Mouse (Mus musculus): ENCODE measurements at regions not wholly inside any gene's neighbourhood (a gene's known extent, or its start where the extent isn't known, plus 50 kb on each side); places are given as distances from the start of the nearest gene placed in this dataset.

- no peaks in the 10 kb centered on the region for H3K4me1 ChIP-seq (replicated peaks; ENCODE audit: control insufficient read depth, insufficient read depth, low read length)
- no peak overlapping the region for H3K4me3 ChIP-seq (ENCODE audit: low read depth, low read length)
- no peaks in the 10 kb centered on the region for H3K9me3 ChIP-seq (ENCODE audit: control insufficient read depth, low read length)
- ATAC-seq (ENCODE audit: low FRiP score) (no peak), DNase-seq (ENCODE audit: low spot score) (no peak)
- H3K27ac ChIP-seq (ENCODE audit: low read depth, low read length), result no peak overlapping the region
- H3K9ac ChIP-seq (ENCODE audit: low read depth, low read length), result no peak overlapping the region
- no peaks in the 10 kb centered on the region for H3K36me3 ChIP-seq (ENCODE audit: control insufficient read depth, insufficient read depth, low read length)
- no peak overlapping the region for H3K4me2 ChIP-seq (replicated peaks; ENCODE audit: low read depth, low read length)
- H3K27me3 ChIP-seq (ENCODE audit: control insufficient read depth, insufficient read depth, low read length), result no peaks in the 10 kb centered on the region
Observed at GRCm38 (mm10) chr14:95241946-95242345, 639.1 kb upstream of the 4921530L21Rik start.

- no peak overlapping the region for H3K27ac ChIP-seq (ENCODE audit: low read depth, low read length)
- 76% methylated on average over 2 of the region's 2 CpGs for WGBS
- no peak for DNase-seq (ENCODE audit: low spot score)
- no peaks in the 10 kb centered on the region for H3K36me3 ChIP-seq (ENCODE audit: control insufficient read depth, insufficient read depth, low read length)
- no peak overlapping the region for H3K4me2 ChIP-seq (replicated peaks; ENCODE audit: low read depth, low read length)
- no peaks in the 10 kb centered on the region for H3K27me3 ChIP-seq (ENCODE audit: control insufficient read depth, insufficient read depth, low read length)
- H3K9me3 ChIP-seq (ENCODE audit: control insufficient read depth, low read length), result no peaks in the 10 kb centered on the region
- no peaks in the 10 kb centered on the region for H3K4me1 ChIP-seq (replicated peaks; ENCODE audit: control insufficient read depth, insufficient read depth, low read length)
- ATAC-seq (ENCODE audit: low FRiP score), result no peak
- no peak overlapping the region for H3K9ac ChIP-seq (ENCODE audit: low read depth, low read length)
- no peak overlapping the region for H3K4me3 ChIP-seq (ENCODE audit: low read depth, low read length)
Observed at GRCm38 (mm10) chr14:95248859-95249258, 632.2 kb upstream of the 4921530L21Rik start.

GRCm38 (mm10) chr14:95256110-95256509 is 624.9 kb upstream of the 4921530L21Rik start:
- H3K9me3 ChIP-seq (ENCODE audit: control insufficient read depth, low read length), result no peaks in the 10 kb centered on the region
- WGBS, result 54% methylated on average over 4 of the region's 4 CpGs
- DNase-seq (ENCODE audit: low spot score) (no peak), ATAC-seq (ENCODE audit: low FRiP score) (0 out of 2 replicates have a peak, but pooled peaks have one; percentile 61)
- H3K4me3 ChIP-seq (ENCODE audit: low read depth, low read length), result no peak overlapping the region
- H3K4me1 ChIP-seq (replicated peaks; ENCODE audit: control insufficient read depth, insufficient read depth, low read length), result no peaks in the 10 kb centered on the region
- no peaks in the 10 kb centered on the region for H3K27me3 ChIP-seq (ENCODE audit: control insufficient read depth, insufficient read depth, low read length)
- H3K27ac ChIP-seq (ENCODE audit: low read depth, low read length), result no peak overlapping the region
- no peaks in the 10 kb centered on the region for H3K36me3 ChIP-seq (ENCODE audit: control insufficient read depth, insufficient read depth, low read length)
- H3K9ac ChIP-seq (ENCODE audit: low read depth, low read length), result no peak overlapping the region
- no peak overlapping the region for H3K4me2 ChIP-seq (replicated peaks; ENCODE audit: low read depth, low read length)

GRCm38 (mm10) chr14:95281431-95281830 is 599.6 kb upstream of the 4921530L21Rik start:
- no peaks in the 10 kb centered on the region for H3K9me3 ChIP-seq (ENCODE audit: control insufficient read depth, low read length)
- ATAC-seq (ENCODE audit: low FRiP score) (no peak), DNase-seq (ENCODE audit: low spot score) (no peak)
- no peak overlapping the region for H3K4me3 ChIP-seq (ENCODE audit: low read depth, low read length)
- H3K4me1 ChIP-seq (replicated peaks; ENCODE audit: control insufficient read depth, insufficient read depth, low read length), result no peaks in the 10 kb centered on the region
- no peak overlapping the region for H3K4me2 ChIP-seq (replicated peaks; ENCODE audit: low read depth, low read length)
- H3K27ac ChIP-seq (ENCODE audit: low read depth, low read length), result no peak overlapping the region
- H3K27me3 ChIP-seq (ENCODE audit: control insufficient read depth, insufficient read depth, low read length), result no peaks in the 10 kb centered on the region
- H3K9ac ChIP-seq (ENCODE audit: low read depth, low read length), result no peak overlapping the region
- WGBS, result 84% methylated on average over 1 of the region's 1 CpGs
- no peaks in the 10 kb centered on the region for H3K36me3 ChIP-seq (ENCODE audit: control insufficient read depth, insufficient read depth, low read length)

GRCm38 (mm10) chr14:95282016-95282415 is 599.0 kb upstream of the 4921530L21Rik start:
- Histone ChIP-seq H3K4me1 (replicated peaks; ENCODE audit: control insufficient read depth, insufficient read depth, low read length) (no peaks in the 10 kb centered on the region), H3K27ac (ENCODE audit: low read depth, low read length) (no peak overlapping the region), H3K27me3 (ENCODE audit: control insufficient read depth, insufficient read depth, low read length) (no peaks in the 10 kb centered on the region), H3K4me2 (replicated peaks; ENCODE audit: low read depth, low read length) (no peak overlapping the region), H3K4me3 (ENCODE audit: low read depth, low read length) (no peak overlapping the region), H3K9ac (ENCODE audit: low read depth, low read length) (no peak overlapping the region), H3K36me3 (ENCODE audit: control insufficient read depth, insufficient read depth, low read length) (no peaks in the 10 kb centered on the region), H3K9me3 (ENCODE audit: control insufficient read depth, low read length) (no peaks in the 10 kb centered on the region)
- ATAC-seq (ENCODE audit: low FRiP score), result peak; percentile 38; the same call in 1 of the 2 replicates
- no peak for DNase-seq (ENCODE audit: low spot score)
- 82% methylated on average over 1 of the region's 1 CpGs for WGBS

- Histone ChIP-seq H3K9me3 (ENCODE audit: control insufficient read depth, low read length) (no peaks in the 10 kb centered on the region), H3K4me2 (replicated peaks; ENCODE audit: low read depth, low read length) (no peak overlapping the region), H3K36me3 (ENCODE audit: control insufficient read depth, insufficient read depth, low read length) (no peaks in the 10 kb centered on the region), H3K9ac (ENCODE audit: low read depth, low read length) (no peak overlapping the region), H3K27me3 (ENCODE audit: control insufficient read depth, insufficient read depth, low read length) (no peaks in the 10 kb centered on the region), H3K4me3 (ENCODE audit: low read depth, low read length) (no peak overlapping the region), H3K4me1 (replicated peaks; ENCODE audit: control insufficient read depth, insufficient read depth, low read length) (no peaks in the 10 kb centered on the region), H3K27ac (ENCODE audit: low read depth, low read length) (no peak overlapping the region)
- no peak for DNase-seq (ENCODE audit: low spot score)
- no peak for ATAC-seq (ENCODE audit: low FRiP score)
- 90% methylated on average over 2 of the region's 2 CpGs for WGBS
Observed at GRCm38 (mm10) chr14:95314134-95314924, 566.7 kb upstream of the 4921530L21Rik start.

- Histone ChIP-seq H3K27me3 (ENCODE audit: control insufficient read depth, insufficient read depth, low read length) (no peaks in the 10 kb centered on the region), H3K4me3 (ENCODE audit: low read depth, low read length) (no peak overlapping the region), H3K36me3 (ENCODE audit: control insufficient read depth, insufficient read depth, low read length) (no peaks in the 10 kb centered on the region), H3K9ac (ENCODE audit: low read depth, low read length) (no peak overlapping the region), H3K9me3 (ENCODE audit: control insufficient read depth, low read length) (no peaks in the 10 kb centered on the region), H3K4me1 (replicated peaks; ENCODE audit: control insufficient read depth, insufficient read depth, low read length) (no peaks in the 10 kb centered on the region), H3K4me2 (replicated peaks; ENCODE audit: low read depth, low read length) (no peak overlapping the region), H3K27ac (ENCODE audit: low read depth, low read length) (no peak overlapping the region)
- WGBS, result 80% methylated on average over 10 of the region's 10 CpGs
- DNase-seq (ENCODE audit: low spot score), result no peak
- ATAC-seq (ENCODE audit: low FRiP score), result no peak
Observed at GRCm38 (mm10) chr14:95356968-95357367, 524.1 kb upstream of the 4921530L21Rik start.

Measured in hindbrain, embryonic 11.5 days (tissue).